Mouse (Mus musculus) limb, embryonic 11.5 days (tissue): Measurements from ENCODE around the gene C4b. TPM values are rescaled to one million over a fixed set of nuclear protein-coding genes. Genes with fewer than 3 reads are reported as not detected.

Source experiments
- ATAC-seq: fragments of 200-750 bp; cut with Nextera tagmentation; 2 replicates; pipeline ENCODE4 v1.8.0; 2017; ENCODE audit warnings: low read depth; ENCODE audit not compliant: insufficient number of reproducible peaks, low FRiP score, low TSS enrichment
- DNase-seq: peaks from one replicate; pipeline ENCODE4 v3.0.0-alpha.2; 2015; ENCODE audit warnings: low spot score
- H3K27ac ChIP-seq: fragments of 300-500 bp; sonication (generic); replicated peaks from 2 replicates; pipeline ENCODE4 v1.5.1; 2014; ENCODE audit warnings: low read depth, mild to moderate bottlenecking, low read length
- H3K27me3 ChIP-seq: fragments of 300-500 bp; sonication (generic); 2 replicates; pipeline ENCODE4 v1.6.1; 2014; ENCODE audit warnings: mild to moderate bottlenecking, low read length, mixed read lengths; ENCODE audit not compliant: control insufficient read depth, insufficient read depth
- H3K36me3 ChIP-seq: fragments of 300-500 bp; sonication (generic); 2 replicates; pipeline ENCODE4 v1.6.1; 2014; ENCODE audit warnings: mild to moderate bottlenecking, low read length, moderate library complexity, mixed read lengths; ENCODE audit not compliant: control insufficient read depth, insufficient read depth
- H3K4me1 ChIP-seq: fragments of 300-500 bp; sonication (generic); 2 replicates; pipeline ENCODE4 v1.6.1; 2014; ENCODE audit warnings: low read length, mixed read lengths; ENCODE audit not compliant: control insufficient read depth, insufficient read depth
- H3K4me2 ChIP-seq: fragments of 300-500 bp; sonication (generic); 2 replicates; pipeline ENCODE4 v1.6.1; 2014; ENCODE audit warnings: low read depth, mild to moderate bottlenecking, moderate library complexity; ENCODE audit not compliant: severe bottlenecking
- H3K4me3 ChIP-seq: fragments of 300-500 bp; sonication (generic); 2 replicates; pipeline ENCODE4 v1.5.1; 2014; ENCODE audit warnings: low read depth, low read length
- H3K9ac ChIP-seq: fragments of 300-500 bp; sonication (generic); 2 replicates; pipeline ENCODE4 v1.6.1; 2014; ENCODE audit warnings: mild to moderate bottlenecking, low read length
- H3K9me3 ChIP-seq: fragments of 300-500 bp; sonication (generic); 2 replicates; pipeline ENCODE4 v1.6.1; 2016; ENCODE audit warnings: low read length; ENCODE audit not compliant: control insufficient read depth
- WGBS: fragments of 180-500 bp; shearing (Covaris S2); extraction: QIAGEN DNeasy Blood & Tissue Kit; methylation state at CpG from one replicate; pipeline ENCODE4 v1.1.7; 2014; 5-methylcytosine and 5-hydroxymethylcytosine counted together
- polyA plus RNA-seq: library from polyadenylated mRNA; unstranded; fragments of >200 nt; fragmentation: Nextera tagmentation; extraction: Ambion mirVana; gene quantifications from 2 replicates; pipeline ENCODE4 v1.2.1, GENCODE M21; 2014

Gene C4b
- polyA plus RNA-seq, 1 experiment from 2014 or later = not detected

DNA sequence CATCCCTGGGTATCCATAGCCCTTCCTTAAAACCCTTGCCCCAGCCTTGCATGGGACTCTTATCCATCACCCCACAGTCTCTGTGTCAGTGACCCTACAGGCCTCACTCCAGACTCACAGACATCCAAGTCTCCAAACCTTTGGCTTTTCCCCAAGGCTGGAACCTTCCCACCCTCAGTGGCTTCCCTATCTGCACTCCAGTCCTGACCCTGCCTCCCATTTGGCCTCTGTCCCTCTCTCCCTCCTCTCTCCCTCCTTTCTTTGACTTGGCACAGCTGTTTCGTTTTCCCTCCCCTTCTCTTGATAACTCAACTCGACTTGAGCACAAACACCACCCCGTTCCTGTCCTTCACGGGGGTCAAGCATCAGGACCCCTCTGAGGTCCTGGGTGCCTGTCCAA, 53.2 kb downstream of the C4b start:
- WGBS = 66% methylated on average over 4 of the region's 4 CpGs
- no peak for ATAC-seq
- no peak overlapping the region for H3K27ac ChIP-seq

GRCm38 (mm10) chr17:34688889-34689288, 54.8 kb downstream of the C4b start:
- WGBS = 88% methylated on average over 7 of the region's 7 CpGs
- no peak for ATAC-seq

More for the DNA sequence above, 53.2 kb downstream of the C4b start:
- Histone ChIP-seq H3K4me3 (no peak overlapping the region), H3K4me2 (no peak overlapping the region), H3K27me3 (no peaks in the 10 kb centered on the region), H3K4me1 (no peaks in the 10 kb centered on the region), H3K36me3 (no peaks in the 10 kb centered on the region), H3K9ac (no peak overlapping the region), H3K9me3 (no peaks in the 10 kb centered on the region)
- no peak for DNase-seq

GRCm38 (mm10) chr17:34685120-34686110, 58.3 kb downstream of the C4b start:
- Histone ChIP-seq H3K9ac (no peak overlapping the region), H3K27ac (no peak overlapping the region), H3K4me1 (no peaks in the 10 kb centered on the region), H3K4me2 (no peak overlapping the region), H3K9me3 (no peaks in the 10 kb centered on the region), H3K27me3 (no peaks in the 10 kb centered on the region), H3K4me3 (no peak overlapping the region), H3K36me3 (no peaks in the 10 kb centered on the region)
- 86% methylated on average over 28 of the region's 28 CpGs for WGBS
- ATAC-seq = no peak
- no peak for DNase-seq

More at GRCm38 (mm10) chr17:34688889-34689288, 54.8 kb downstream of the C4b start:
- no peak overlapping the region for H3K9ac ChIP-seq
- H3K36me3 ChIP-seq = no peaks in the 10 kb centered on the region
- no peak for DNase-seq
- H3K4me1 ChIP-seq = no peaks in the 10 kb centered on the region
- no peak overlapping the region for H3K27ac ChIP-seq
- no peaks in the 10 kb centered on the region for H3K27me3 ChIP-seq
- no peak overlapping the region for H3K4me2 ChIP-seq
- no peak overlapping the region for H3K4me3 ChIP-seq
- H3K9me3 ChIP-seq = no peaks in the 10 kb centered on the region

DNA sequence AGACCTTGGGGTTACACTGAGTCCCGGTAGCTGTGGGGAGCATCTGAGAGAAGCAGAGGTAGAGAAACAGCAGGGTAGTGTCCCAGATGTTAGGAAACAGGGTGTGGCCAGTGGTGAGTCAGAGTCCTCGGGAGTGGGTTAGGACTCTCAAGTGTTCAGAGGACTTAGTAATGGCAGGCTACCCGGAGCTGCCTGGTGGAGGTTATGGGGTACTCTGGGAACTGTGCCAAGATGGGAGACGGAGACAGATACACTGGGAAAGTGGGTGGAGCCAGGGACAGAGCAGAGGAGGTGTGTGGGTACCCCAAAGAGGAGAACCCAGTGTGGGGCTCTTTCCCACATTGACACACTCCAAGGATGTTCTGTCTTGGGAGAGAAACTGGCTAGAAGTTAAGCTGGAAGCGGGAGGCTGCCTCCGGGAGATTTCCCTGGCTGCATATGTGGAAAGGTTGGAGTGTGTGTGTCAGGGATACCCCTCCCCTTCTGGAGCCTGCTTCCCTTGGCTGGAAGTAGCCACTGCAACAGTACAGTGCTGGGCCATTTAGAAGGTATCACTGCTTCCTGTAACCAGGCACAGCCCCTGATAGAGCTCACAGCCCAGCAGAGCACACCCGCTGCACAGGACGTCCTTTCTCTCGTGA, 59.3 kb downstream of the C4b start:
- peaks cover 3% of the 10 kb centered on the region; the same call in 1 of the 2 replicates for H3K27me3 ChIP-seq
- no peaks in the 10 kb centered on the region for H3K4me1 ChIP-seq
- H3K4me3 ChIP-seq = no peak overlapping the region
- 80% methylated on average over 9 of the region's 9 CpGs for WGBS
- no peaks in the 10 kb centered on the region for H3K9me3 ChIP-seq
- no peaks in the 10 kb centered on the region for H3K36me3 ChIP-seq
- H3K27ac ChIP-seq = no peak overlapping the region
- DNase-seq = no peak
- no peak overlapping the region for H3K9ac ChIP-seq
- ATAC-seq = no peak
- H3K4me2 ChIP-seq = no peak overlapping the region

DNA sequence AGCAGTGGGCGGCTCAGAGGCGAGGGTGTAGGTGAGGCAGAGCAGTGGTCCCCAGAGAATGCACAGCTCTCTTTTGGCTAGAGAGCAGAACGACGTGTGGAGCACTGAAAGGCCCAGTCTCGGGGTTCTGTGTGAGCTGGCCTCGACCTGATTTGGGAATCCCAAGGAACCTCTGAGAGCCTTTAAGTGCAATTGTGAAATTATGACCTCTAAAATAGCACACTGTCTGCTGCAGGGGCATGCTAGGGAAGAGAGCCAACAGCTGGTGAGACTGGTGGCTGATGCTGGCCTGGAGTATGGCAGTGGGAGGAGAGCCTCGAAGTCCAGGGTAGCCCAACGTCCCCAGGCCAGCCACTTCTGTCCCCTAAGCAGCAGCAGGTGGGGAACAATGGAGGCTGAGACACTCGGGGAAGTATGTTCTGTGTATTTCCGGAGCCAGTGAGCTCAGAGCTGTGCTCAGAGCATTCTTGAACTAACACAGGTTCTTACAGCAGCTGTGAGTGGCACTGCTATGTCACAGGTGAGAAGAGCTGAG, 59.9 kb downstream of the C4b start:
- Histone ChIP-seq H3K27me3 (peaks cover 3% of the 10 kb centered on the region; the same call in 1 of the 2 replicates), H3K4me3 (no peak overlapping the region), H3K9ac (no peak overlapping the region), H3K4me2 (no peak overlapping the region), H3K9me3 (no peaks in the 10 kb centered on the region), H3K36me3 (no peaks in the 10 kb centered on the region), H3K27ac (no peak overlapping the region), H3K4me1 (no peaks in the 10 kb centered on the region)
- ATAC-seq = no peak
- 70% methylated on average over 10 of the region's 10 CpGs for WGBS
- no peak for DNase-seq

- no peaks in the 10 kb centered on the region for H3K36me3 ChIP-seq
- no peak overlapping the region; the same call in 1 of the 2 replicates for H3K9ac ChIP-seq
- no peaks in the 10 kb centered on the region for H3K4me1 ChIP-seq
- H3K9me3 ChIP-seq = no peaks in the 10 kb centered on the region
- DNase-seq = no peak
- H3K4me2 ChIP-seq = no peak overlapping the region
- 79% methylated on average over 8 of the region's 8 CpGs for WGBS
- no peak for ATAC-seq
- no peak overlapping the region for H3K4me3 ChIP-seq
- no peak overlapping the region for H3K27ac ChIP-seq
- H3K27me3 ChIP-seq = peaks cover 3% of the 10 kb centered on the region; the same call in 1 of the 2 replicates
Measured at GRCm38 (mm10) chr17:34683179-34683578, 60.5 kb downstream of the C4b start.

- peaks cover 3% of the 10 kb centered on the region; the same call in 1 of the 2 replicates for H3K27me3 ChIP-seq
- H3K27ac ChIP-seq = no peak overlapping the region
- no peak overlapping the region for H3K4me2 ChIP-seq
Measured at GRCm38 (mm10) chr17:34681881-34682536, 61.7 kb downstream of the C4b start.

GRCm38 (mm10) chr17:34681132-34681571, 62.5 kb downstream of the C4b start:
- peaks cover 5% of the 10 kb centered on the region for H3K27me3 ChIP-seq
- ATAC-seq (no peak), DNase-seq (no peak)
- no peaks in the 10 kb centered on the region for H3K36me3 ChIP-seq
- H3K4me1 ChIP-seq = no peaks in the 10 kb centered on the region
- H3K9ac ChIP-seq = no peak overlapping the region
- H3K9me3 ChIP-seq = no peaks in the 10 kb centered on the region
- H3K4me2 ChIP-seq = no peak overlapping the region
- 75% methylated on average over 17 of the region's 17 CpGs for WGBS
- no peak overlapping the region for H3K4me3 ChIP-seq
- H3K27ac ChIP-seq = no peak overlapping the region

More at GRCm38 (mm10) chr17:34681881-34682536, 61.7 kb downstream of the C4b start:
- H3K9me3 ChIP-seq = no peaks in the 10 kb centered on the region
- WGBS = 70% methylated on average over 11 of the region's 11 CpGs
- H3K4me3 ChIP-seq = no peak overlapping the region
- DNase-seq (no peak), ATAC-seq (no peak)
- no peaks in the 10 kb centered on the region for H3K4me1 ChIP-seq
- no peak overlapping the region for H3K9ac ChIP-seq
- H3K36me3 ChIP-seq = no peaks in the 10 kb centered on the region
